Mouse (Mus musculus) thymus, adult 2 months (tissue): ENCODE measurements at regions not wholly inside any gene's neighbourhood (a gene's known extent, or its start where the extent isn't known, plus 50 kb on each side); places are given as distances from the start of the nearest gene placed in this dataset.

Experiments
- CTCF ChIP-seq: fragments of 200-500 bp; IDR thresholded peaks from 2 replicates; pipeline ENCODE4 v1.5.1; 2012; ENCODE audit warnings: mild to moderate bottlenecking, control low read depth, low read length, moderate library complexity, borderline replicate concordance; ENCODE audit not compliant: control insufficient read depth, poor library complexity, insufficient read depth; ENCODE audit errors: extremely low read depth
- POLR2A ChIP-seq: fragments of 200-500 bp; IDR thresholded peaks from 2 replicates; pipeline ENCODE4 v1.6.1; 2012; ENCODE audit warnings: mild to moderate bottlenecking, low read length, control low read depth, moderate library complexity; ENCODE audit not compliant: control insufficient read depth, poor library complexity, insufficient read depth; ENCODE audit errors: extremely low read depth

DNA sequence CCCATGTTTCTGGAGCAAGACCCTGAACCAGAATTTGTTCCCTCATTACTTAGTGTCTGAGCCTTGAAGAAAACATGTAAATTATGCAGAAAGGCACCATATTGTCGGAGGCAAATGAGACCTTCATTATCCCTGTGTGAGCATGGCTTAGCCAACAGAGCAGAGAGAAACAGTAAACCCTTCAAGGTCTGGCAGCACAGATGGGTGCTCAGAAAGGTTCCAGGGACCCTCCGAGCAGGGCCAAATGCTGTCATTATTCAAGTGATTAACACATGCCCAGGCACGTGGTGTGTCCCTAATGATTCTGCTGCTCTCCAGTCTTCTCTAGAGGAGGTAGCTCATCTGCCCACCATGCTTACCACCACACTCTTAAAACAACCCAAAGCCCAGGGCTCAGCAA lies 166.3 kb upstream of the Rad23b start:
- TF ChIP-seq CTCF = no peak
- no peak for TF ChIP-seq POLR2A
